Mouse (Mus musculus) liver, postnatal 0 days (tissue): Measurements from ENCODE around the gene Phlda2.

Experiments used
- CTCF ChIP-seq: sonication (generic); IDR thresholded peaks from 2 replicates; pipeline ENCODE4 v1.5.1; 2016; ENCODE audit warnings: antibody characterized with exemption, low read depth
- EP300 ChIP-seq: IDR thresholded peaks from 2 replicates; pipeline ENCODE4 v1.6.1; 2016; ENCODE audit warnings: antibody characterized with exemption, low read depth, mild to moderate bottlenecking

- no peak for TF ChIP-seq CTCF
- TF ChIP-seq EP300 = no peak
Observed at GRCm38 (mm10) chr7:143506271-143506670, 3.3 kb upstream of the Phlda2 start.
